Mouse (Mus musculus) heart, postnatal 4 days (tissue): Measurements from ENCODE around the gene Ptrh1. TPM values are rescaled to one million over a fixed set of nuclear protein-coding genes. Genes with fewer than 3 reads are reported as not detected.
A peak's percentile ranks its signal among the peaks of the same experiment; 100 is the strongest.

Experiments used
- DNase-seq: peaks from one replicate; pipeline ENCODE4 v3.0.0; 2021
- total RNA-seq, 2 experiments: library from RNA; stranded (reverse); gene quantifications; 2 replicates each; pipeline ENCODE4 v1.2.3; 2021

The Ptrh1 gene
- total RNA-seq, 2 experiments from 2014 or later: 3.0 to 5.4 TPM

- DNase-seq: peak; percentile 98
Observed at GRCm38 (mm10) chr2:32757056-32757845, 18.3 kb upstream of the Ptrh1 start, which contains the start of gene Tor2a. Tor2a (plus strand) TSS chr2:32757234.

GRCm38 (mm10) chr2:32758503-32758902, 17.1 kb upstream of the Ptrh1 start:
- DNase-seq: no peak

GRCm38 (mm10) chr2:32759001-32759400, 16.6 kb upstream of the Ptrh1 start:
- no peak for DNase-seq

GRCm38 (mm10) chr2:32761361-32761760, 14.2 kb upstream of the Ptrh1 start:
- no peak for DNase-seq

- DNase-seq: no peak
Observed at GRCm38 (mm10) chr2:32761859-32762258, 13.7 kb upstream of the Ptrh1 start.

- DNase-seq: no peak
Observed at GRCm38 (mm10) chr2:32763353-32763752, 12.2 kb upstream of the Ptrh1 start.

GRCm38 (mm10) chr2:32767241-32767640, 8.3 kb upstream of the Ptrh1 start:
- DNase-seq: no peak

- no peak for DNase-seq
Observed at GRCm38 (mm10) chr2:32768661-32769285, 6.8 kb upstream of the Ptrh1 start.

GRCm38 (mm10) chr2:32769327-32770085, 6.1 kb upstream of the Ptrh1 start:
- DNase-seq: no peak

GRCm38 (mm10) chr2:32771886-32772285, 3.7 kb upstream of the Ptrh1 start:
- DNase-seq: no peak

GRCm38 (mm10) chr2:32772626-32773279, 2.8 kb upstream of the Ptrh1 start:
- DNase-seq: no peak

- DNase-seq: no peak
Observed at GRCm38 (mm10) chr2:32776192-32776591, 606 bp downstream of the Ptrh1 start.

GRCm38 (mm10) chr2:32778081-32778480, 2.5 kb downstream of the Ptrh1 start:
- DNase-seq: no peak

GRCm38 (mm10) chr2:32779131-32779530, 3.5 kb downstream of the Ptrh1 start:
- DNase-seq: peak; percentile 85

GRCm38 (mm10) chr2:32779714-32780113, 4.1 kb downstream of the Ptrh1 start:
- no peak for DNase-seq

GRCm38 (mm10) chr2:32781710-32782109, 6.1 kb downstream of the Ptrh1 start:
- DNase-seq: no peak

GRCm38 (mm10) chr2:32784048-32784681, 8.6 kb downstream of the Ptrh1 start, which contains the start of gene Cfap157:
Cfap157 (minus strand) TSS chr2:32784428.
- peak; percentile 53 for DNase-seq

GRCm38 (mm10) chr2:32787176-32787575, 11.6 kb downstream of the Ptrh1 start:
- no peak for DNase-seq

- DNase-seq: no peak
Observed at GRCm38 (mm10) chr2:32788581-32788980, 13.0 kb downstream of the Ptrh1 start.

GRCm38 (mm10) chr2:32791297-32791696, 15.7 kb downstream of the Ptrh1 start:
- peak; percentile 53 for DNase-seq

- DNase-seq: no peak
Observed at GRCm38 (mm10) chr2:32795748-32796418, 20.3 kb downstream of the Ptrh1 start.
